Mouse (Mus musculus) thymus, postnatal 14 days (tissue): Measurements from ENCODE around the gene Cxcl5.

Source experiments
- DNase-seq: peaks from one replicate; pipeline ENCODE4 v3.0.0; 2021

Gene Cxcl5

GRCm38 (mm10) chr5:90759077-90760065, at the start of gene Cxcl5:
Gene Cxcl5, plus strand, starts transcription at chr5:90759360.
- DNase-seq, result no peak

- no peak for DNase-seq
Measured at GRCm38 (mm10) chr5:90711409-90711808, 47.8 kb upstream of the Cxcl5 start.

DNA sequence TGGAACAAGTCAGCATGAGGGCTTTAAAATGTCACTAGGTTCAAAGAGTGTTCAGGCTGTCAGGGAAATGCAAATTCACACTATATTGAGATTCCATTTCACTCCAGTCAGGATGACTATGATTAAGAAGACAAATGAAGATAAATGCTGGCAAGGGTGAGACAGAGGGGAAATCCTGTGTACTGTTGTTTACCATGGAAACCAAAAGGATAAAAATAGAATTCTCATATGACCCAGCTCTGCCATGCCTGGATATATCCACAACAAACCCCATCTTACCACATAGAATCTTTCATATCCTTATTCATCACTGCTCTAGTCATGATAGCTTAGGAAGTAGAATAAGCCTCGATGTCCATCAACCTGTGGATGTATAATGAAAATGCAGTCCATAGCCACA, 41.2 kb upstream of the Cxcl5 start:
- DNase-seq, result no peak

DNA sequence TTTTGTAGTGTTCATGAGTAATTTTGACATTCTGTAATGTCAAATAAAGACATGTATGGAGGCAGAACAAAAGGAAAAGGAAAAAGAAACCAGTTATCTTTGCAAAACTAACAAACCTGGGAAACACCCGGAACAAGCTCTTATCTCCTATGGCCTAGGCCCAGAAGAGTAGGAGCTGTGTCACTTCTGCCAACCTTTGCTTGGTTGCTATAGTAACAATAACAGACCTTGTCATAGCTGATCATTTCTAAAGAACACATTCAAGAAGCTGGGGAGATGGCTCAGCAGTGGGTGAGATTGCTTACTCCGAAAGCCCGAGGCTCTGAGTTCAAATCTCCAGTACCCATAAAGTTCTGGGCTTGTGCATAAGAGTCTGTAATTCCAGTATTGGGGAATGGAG, 36.5 kb upstream of the Cxcl5 start:
- DNase-seq, result no peak

GRCm38 (mm10) chr5:90728254-90728653, 30.9 kb upstream of the Cxcl5 start:
- no peak for DNase-seq

- no peak for DNase-seq
Measured at GRCm38 (mm10) chr5:90731480-90731879, 27.7 kb upstream of the Cxcl5 start.

DNA sequence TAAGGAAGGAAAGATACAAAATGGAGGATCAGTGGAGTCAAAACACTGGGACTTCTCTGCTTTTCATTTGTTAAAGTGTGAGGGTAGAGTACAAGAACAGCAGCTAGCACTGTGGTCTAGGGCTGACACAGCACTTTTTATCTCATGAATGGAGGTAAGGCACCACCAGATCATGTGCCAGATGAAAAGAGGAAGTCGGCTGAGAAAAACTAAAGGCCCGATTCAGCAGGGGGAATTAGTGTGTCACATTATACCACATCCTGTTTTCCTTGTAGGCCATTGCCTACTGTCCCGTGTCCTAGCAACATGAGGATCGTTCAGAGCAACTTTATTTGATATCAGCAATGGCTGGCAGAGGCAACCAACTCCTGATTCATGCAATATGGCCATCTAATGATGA, 17.1 kb upstream of the Cxcl5 start:
- DNase-seq, result no peak

GRCm38 (mm10) chr5:90753934-90754333, 5.2 kb upstream of the Cxcl5 start:
- DNase-seq, result no peak

DNA sequence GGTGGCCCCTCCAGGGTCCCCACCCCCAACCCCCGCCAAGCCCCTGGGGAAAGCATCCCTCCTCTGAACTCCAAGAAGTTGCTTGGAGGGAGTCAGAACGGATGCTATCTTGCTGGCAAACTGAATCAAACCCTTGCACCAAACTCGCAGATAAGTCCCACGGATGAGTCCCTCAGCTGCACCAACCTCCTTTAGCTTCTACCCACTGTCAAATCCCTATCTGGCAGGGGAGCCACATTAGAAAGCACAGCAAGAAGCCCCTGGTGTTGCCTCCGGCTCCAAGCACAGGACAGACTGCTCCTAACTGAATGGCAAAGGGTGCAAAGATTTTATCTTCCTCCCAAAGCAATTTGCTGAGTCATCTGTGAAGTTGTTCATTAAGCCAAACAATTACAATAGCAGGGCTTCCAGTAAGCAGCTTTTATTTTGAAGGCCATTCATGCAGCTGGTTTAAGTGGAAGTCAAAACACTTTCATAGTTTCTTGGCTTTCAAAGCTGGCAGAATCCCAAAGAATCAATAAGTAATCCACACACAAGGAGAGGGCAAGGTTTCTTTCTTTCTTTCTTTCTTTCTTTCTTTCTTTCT, 1.0 kb upstream of the Cxcl5 start:
- DNase-seq, result no peak

GRCm38 (mm10) chr5:90760303-90760702, 1.1 kb downstream of the Cxcl5 start:
- no peak for DNase-seq

DNA sequence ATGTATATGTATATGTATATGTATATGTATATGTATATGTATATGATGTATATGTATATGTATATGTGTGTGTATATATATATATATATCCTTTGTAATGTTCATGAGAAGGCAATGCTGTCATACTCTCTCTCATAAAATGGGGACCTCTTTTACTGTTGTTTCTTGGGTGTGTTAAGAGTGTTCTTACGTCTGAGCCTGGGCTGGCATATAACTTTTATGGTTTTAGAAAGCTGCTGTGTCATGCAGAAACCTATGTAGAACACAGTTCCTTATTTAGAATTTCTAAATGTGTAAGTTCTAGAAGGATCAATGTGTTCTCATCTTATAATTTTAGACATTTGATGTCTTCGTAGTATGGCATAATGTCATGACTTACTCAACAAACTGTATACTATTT, 1.7 kb downstream of the Cxcl5 start:
- no peak for DNase-seq

DNA sequence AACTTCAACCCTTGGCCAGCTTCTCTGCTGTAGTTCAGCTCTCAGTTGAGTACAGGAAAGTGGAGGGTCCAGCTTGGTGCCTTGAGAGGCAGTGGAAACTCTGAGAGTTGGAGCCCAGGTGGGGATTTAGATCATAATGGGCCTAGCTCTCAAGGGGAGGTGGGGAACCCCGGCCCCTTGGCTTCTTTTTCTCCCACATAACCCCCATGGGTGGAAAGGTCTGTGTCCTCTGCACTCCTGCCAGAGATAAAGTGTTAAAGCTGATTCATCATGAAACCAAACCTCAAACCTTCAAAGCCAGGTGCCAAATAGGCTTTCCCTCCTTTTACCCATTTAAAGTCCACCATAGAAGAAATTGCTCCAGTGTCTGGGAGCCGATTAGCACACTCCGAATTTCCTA, 2.7 kb downstream of the Cxcl5 start:
- DNase-seq, result no peak

GRCm38 (mm10) chr5:90763912-90764665, 4.9 kb downstream of the Cxcl5 start:
- no peak for DNase-seq

DNA sequence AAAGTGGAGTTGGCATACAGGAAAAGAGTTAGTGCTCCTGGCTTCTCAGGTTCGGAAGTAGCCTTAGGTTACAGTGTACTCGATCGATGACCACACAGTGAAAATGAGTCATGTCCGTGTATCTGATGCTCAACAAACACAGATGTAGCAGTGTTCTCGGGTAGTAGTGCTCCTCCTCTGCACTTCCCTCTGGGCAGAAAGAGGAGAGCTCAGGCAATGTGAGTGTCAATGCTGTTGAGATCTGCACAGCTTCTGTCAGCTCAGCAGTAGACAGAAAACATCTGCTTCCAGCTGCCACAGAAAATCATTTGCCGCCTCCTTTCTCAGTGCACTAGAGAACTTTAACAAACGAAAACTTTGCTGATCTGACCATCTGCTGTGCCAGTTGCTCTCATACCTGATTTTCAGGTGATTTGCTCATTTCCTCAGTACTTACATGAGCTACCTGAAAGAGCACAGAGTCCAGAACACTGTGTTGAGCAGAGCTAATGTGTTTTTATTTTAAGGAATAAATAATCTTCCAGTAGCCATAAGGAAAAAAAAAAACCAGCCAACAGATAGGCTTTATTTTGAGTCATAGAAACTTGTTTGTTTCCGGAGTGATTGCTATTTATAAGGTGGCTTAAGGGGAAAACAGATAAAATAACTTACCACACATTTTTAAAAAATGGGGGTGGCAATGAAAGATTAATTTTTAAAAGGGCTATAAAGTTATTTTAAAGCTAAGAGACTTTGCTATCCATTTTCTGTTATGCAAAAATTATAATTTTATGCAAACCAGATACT, 6.9 kb downstream of the Cxcl5 start:
- DNase-seq, result no peak

DNA sequence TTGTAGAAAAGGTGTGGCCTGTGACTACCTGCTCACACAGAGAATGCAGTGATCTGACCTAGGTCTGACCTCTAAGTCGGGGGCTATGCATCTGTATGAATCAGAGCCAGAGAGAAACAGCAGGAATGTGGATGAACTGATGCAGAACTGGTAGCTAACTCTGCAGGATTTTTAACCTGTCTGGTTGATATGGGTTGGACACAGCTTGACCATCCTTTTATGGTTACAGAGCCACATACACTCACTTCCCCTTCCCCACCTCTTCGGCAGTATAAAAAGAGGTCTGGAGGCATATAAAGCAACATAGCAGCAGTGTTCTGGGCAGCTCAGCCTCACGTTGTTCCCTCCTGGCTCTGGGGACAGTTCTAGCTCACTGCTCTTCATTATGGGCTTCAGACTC, 9.1 kb downstream of the Cxcl5 start, which contains the start of gene Ppbp:
TSS of gene Ppbp (plus strand) at position 301 of the 400 bp plus-strand sequence.
- no peak for DNase-seq

DNA sequence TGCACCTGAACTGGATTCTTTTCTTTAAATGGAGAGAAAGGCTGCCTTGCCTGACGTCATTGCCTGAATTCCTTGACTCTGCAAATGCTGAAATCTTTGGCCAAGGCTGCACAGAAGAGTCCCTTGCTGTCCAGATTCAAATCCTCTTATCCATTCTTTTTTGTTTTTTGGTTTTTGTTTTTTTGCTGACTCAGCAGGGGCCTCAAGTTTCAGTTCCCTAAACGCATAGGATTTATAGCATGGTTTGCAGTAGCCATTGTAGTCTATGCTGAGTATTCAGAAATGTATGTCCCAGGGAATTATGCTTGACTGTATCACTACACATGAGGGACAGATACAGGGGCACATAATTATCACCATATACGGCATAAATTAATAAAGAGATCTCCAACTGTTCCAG, 12.2 kb downstream of the Cxcl5 start:
- DNase-seq, result no peak

DNA sequence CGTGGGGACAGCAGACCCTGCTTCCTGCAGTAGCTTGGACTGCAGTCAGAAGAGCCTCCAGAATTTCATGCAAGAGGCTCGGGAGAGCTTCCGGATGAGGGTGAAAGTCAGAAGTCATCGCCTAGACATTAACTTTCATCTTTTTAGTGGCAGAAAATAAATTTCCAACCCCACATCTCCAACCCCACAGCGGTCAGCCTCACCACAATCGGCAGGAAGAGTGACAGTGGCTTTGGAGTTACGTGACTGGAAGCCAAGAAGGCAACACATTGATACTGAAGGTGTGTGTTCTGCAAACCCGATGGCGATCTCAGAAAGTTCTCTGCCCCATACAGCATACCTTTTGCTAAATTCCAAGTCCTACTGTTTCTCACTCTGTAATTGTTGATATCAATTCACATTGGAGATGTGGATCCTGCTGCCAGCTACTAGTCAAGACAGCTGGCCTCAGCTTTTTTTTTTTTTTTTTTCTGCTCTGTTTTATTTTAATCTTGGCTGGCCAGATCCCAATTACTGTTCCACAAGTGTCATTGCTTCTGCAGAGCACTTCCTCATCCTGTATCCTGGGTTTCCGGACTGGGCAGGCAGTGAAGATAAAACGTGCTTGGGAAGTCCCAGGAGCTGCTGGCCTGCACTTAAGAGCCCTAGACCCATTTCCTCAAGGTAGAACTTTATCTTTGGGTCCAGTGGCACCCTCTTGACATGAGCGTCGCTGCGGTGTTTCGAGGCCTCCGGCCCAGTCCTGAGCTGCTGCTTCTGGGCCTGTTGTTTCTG, 12.9 kb downstream of the Cxcl5 start, which contains the start of gene Pf4:
TSS of gene Pf4 (plus strand) at position 556 of the 774 bp plus-strand sequence.
- DNase-seq, result no peak

- no peak for DNase-seq
Measured at GRCm38 (mm10) chr5:90775562-90775961, 16.4 kb downstream of the Cxcl5 start.

GRCm38 (mm10) chr5:90777621-90778020, 18.5 kb downstream of the Cxcl5 start:
- DNase-seq, result no peak

- no peak for DNase-seq
Measured at GRCm38 (mm10) chr5:90778856-90779255, 19.7 kb downstream of the Cxcl5 start.

- DNase-seq, result no peak
Measured at GRCm38 (mm10) chr5:90783697-90784096, 24.5 kb downstream of the Cxcl5 start.
